Mouse (Mus musculus): ENCODE data around the gene Krtap4-13.
"Not testable (repeated sequence)": the region's sequence is repeated elsewhere in the genome, so short reads cannot be mapped to it uniquely, and the experiment has no call there.

Gene Krtap4-13

GRCm38 (mm10) chr11:99809792-99810191 is at the start of gene Krtap4-13:
TSS of gene Krtap4-13 (minus strand) at chr11:99809892.
- DNase-seq: not testable (repeated sequence)

GRCm38 (mm10) chr11:99858761-99859160 is 49.1 kb upstream of the Krtap4-13 start:
- DNase-seq: no peak

GRCm38 (mm10) chr11:99857617-99858016 is 47.9 kb upstream of the Krtap4-13 start, which contains the start of gene Gm11568:
TSS of gene Gm11568 (plus strand) at chr11:99857917.
- DNase-seq: no peak

GRCm38 (mm10) chr11:99854121-99854520 is 44.4 kb upstream of the Krtap4-13 start:
- no peak for DNase-seq

GRCm38 (mm10) chr11:99851508-99851907 is 41.8 kb upstream of the Krtap4-13 start, which contains the start of gene Krtap4-16:
TSS of gene Krtap4-16 (minus strand) at chr11:99851608.
- no peak for DNase-seq

- DNase-seq: no peak
Observed at GRCm38 (mm10) chr11:99846746-99847145, 37.1 kb upstream of the Krtap4-13 start.

GRCm38 (mm10) chr11:99842185-99842584 is 32.5 kb upstream of the Krtap4-13 start:
- DNase-seq: no peak

GRCm38 (mm10) chr11:99837966-99838365 is 28.3 kb upstream of the Krtap4-13 start, which contains the start of gene 2300003K06Rik:
TSS of gene 2300003K06Rik (minus strand) at chr11:99838066.
- DNase-seq: no peak

- not testable (repeated sequence) for DNase-seq
Observed at GRCm38 (mm10) chr11:99815566-99815965, 5.9 kb upstream of the Krtap4-13 start, which contains the start of gene Gm11564. TSS of gene Gm11564 (minus strand) at chr11:99815666.

- DNase-seq: not testable (repeated sequence)
Observed at GRCm38 (mm10) chr11:99804346-99804745, 5.3 kb downstream of the Krtap4-13 start, which contains the start of gene Gm11554. TSS of gene Gm11554 (minus strand) at chr11:99804446.

- DNase-seq: not testable (repeated sequence)
Observed at GRCm38 (mm10) chr11:99798832-99799231, 10.9 kb downstream of the Krtap4-13 start, which contains the start of gene Gm11569. TSS of gene Gm11569 (minus strand) at chr11:99798932.

- no peak for DNase-seq
Observed at GRCm38 (mm10) chr11:99793367-99793766, 16.3 kb downstream of the Krtap4-13 start, which contains the start of gene Gm11596. TSS of gene Gm11596 (minus strand) at chr11:99793467.

GRCm38 (mm10) chr11:99784900-99785299 is 24.8 kb downstream of the Krtap4-13 start, which contains the start of gene Krtap4-9:
TSS of gene Krtap4-9 (plus strand) at chr11:99785200.
- not testable (repeated sequence) for DNase-seq

GRCm38 (mm10) chr11:99780604-99781003 is 29.1 kb downstream of the Krtap4-13 start, which contains the start of gene Krtap4-8:
TSS of gene Krtap4-8 (minus strand) at chr11:99780704.
- DNase-seq: no peak

- DNase-seq: no peak
Observed at GRCm38 (mm10) chr11:99778401-99778800, 31.3 kb downstream of the Krtap4-13 start.

- not testable (repeated sequence) for DNase-seq
Observed at GRCm38 (mm10) chr11:99772813-99773212, 36.9 kb downstream of the Krtap4-13 start, which contains the start of gene Gm11595. TSS of gene Gm11595 (minus strand) at chr11:99772913.

- no peak for DNase-seq
Observed at GRCm38 (mm10) chr11:99768410-99768809, 41.3 kb downstream of the Krtap4-13 start.

Measured in cerebellum, adult 11 months (tissue).